Mouse (Mus musculus): ENCODE measurements around the gene Phf21a. TPM values are rescaled to one million over a fixed set of nuclear protein-coding genes. Genes with fewer than 3 reads are reported as not detected.

Gene Phf21a
- total RNA-seq (2023), result 100 to 1,000 TPM; 106 to 116 TPM

GRCm38 (mm10) chr2:92092817-92093216 is at the start of gene Phf21a:
Gene Phf21a, plus strand, starts transcription at chr2:92093117.

GRCm38 (mm10) chr2:92374514-92374913 is 281.6 kb downstream of the Phf21a start, which contains the start of the genes Pex16 and Large2:
Gene Pex16, plus strand, starts transcription at chr2:92374676.
Gene Large2, minus strand, starts transcription at chr2:92374869.

GRCm38 (mm10) chr2:92381901-92382588 is 289.1 kb downstream of the Phf21a start, which contains the start of gene 1700029I15Rik:
Gene 1700029I15Rik, plus strand, starts transcription at chr2:92382538.

DNA sequence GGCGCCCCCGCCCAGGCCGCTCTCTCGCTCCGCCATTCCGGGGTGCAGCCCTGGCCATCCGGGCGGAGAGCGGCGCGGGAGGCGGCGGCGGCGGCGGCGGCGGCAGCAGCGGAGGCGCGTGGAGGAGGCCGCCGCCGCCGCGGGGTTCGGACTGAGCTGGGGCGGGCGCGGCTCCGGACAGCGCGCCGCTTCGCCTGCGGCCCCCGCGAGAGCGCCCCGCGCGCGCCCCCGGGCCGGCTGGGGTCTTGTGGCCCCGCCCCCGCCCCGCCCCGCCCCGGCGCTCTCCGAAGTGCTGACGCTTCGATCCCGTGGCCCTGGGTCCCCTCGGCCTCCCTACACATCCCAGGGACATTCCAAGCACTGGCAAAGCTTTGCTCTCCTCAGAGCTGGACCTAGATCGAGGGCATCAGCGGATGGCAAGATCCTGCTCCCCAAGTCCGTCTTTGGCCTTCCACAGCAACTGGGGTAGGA is 308.2 kb downstream of the Phf21a start, which contains the start of gene Mapk8ip1:
TSS of gene Mapk8ip1 (minus strand) at position 173 of the 471 bp plus-strand sequence.

Other genes with a start within 250 kb of the Phf21a start
- gene Chrm4, start 165.9 kb upstream of the Phf21a start, total RNA-seq (2023), result not detected
- gene Mdk, start 160.8 kb upstream of the Phf21a start, total RNA-seq (2023), result 1 to 10 TPM; 1.4 to 1.5 TPM
- not detected for gene Gm9821, start 147.4 kb upstream of the Phf21a start, total RNA-seq (2023)
- 100 to 1,000 TPM; 207 to 251 TPM for gene Dgkz, start 117.3 kb upstream of the Phf21a start, total RNA-seq (2023)
- gene Creb3l1, start 68.6 kb upstream of the Phf21a start, total RNA-seq (2023), result 1 to 10 TPM; 2.0 to 2.8 TPM

All from neutrophil, adult 59 days (primary cell).